Mouse (Mus musculus): Measurements from ENCODE around the gene Mdga2.

DNA sequence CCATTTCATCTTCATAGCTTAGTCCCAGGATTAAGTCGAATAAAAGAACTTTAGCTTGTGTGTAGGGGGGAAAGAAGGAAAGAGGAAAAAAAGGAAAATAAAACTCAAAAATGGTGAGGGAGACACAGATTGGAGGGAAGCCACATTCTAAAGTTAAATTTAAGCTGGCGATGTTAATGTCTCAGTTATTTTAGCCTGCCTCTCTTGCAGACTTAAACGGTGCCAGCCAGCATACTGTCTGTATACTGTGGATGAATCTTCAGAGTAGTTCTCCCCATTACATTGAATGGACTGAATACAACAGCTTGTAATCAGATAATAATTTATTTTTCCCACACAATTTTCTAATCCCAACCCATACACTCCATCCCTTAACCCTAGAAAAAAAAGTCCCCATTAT, 205.2 kb downstream of the Mdga2 start:
- TF ChIP-seq GABPA (IDR thresholded peaks at IDR 0.05; ENCODE audit: low read depth, low read length), result no peak
- TF ChIP-seq MAZ (IDR thresholded peaks at IDR 0.05; ENCODE audit: low read depth, low read length), result no peak
- TF ChIP-seq ZC3H11A (IDR thresholded peaks at IDR 0.05; ENCODE audit: low read depth, low read length), result no peak
